Mouse (Mus musculus) forebrain, postnatal 0 days (tissue): ENCODE data around the gene Apol7b. TPM values are rescaled to one million over a fixed set of nuclear protein-coding genes. Genes with fewer than 3 reads are reported as not detected.
A peak's percentile ranks its signal among the peaks of the same experiment; 100 is the strongest.
"Not testable (repeated sequence)": the region's sequence is repeated elsewhere in the genome, so short reads cannot be mapped to it uniquely, and the experiment has no call there.

ENCODE experiments used
- ATAC-seq: fragments of 200-750 bp; cut with Nextera tagmentation; 2 replicates; pipeline ENCODE4 v1.8.0; 2017; ENCODE audit warnings: mild to moderate bottlenecking, moderate library complexity
- DNase-seq: peaks from one replicate; pipeline ENCODE4 v3.0.0-alpha.2; 2015
- H3K27ac ChIP-seq: fragments of 300-500 bp; sonication (generic); 2 replicates; pipeline ENCODE4 v1.5.1; 2014; ENCODE audit warnings: low read depth, mild to moderate bottlenecking, antibody characterized with exemption, low read length, moderate library complexity, mixed read lengths
- H3K27me3 ChIP-seq: fragments of 300-500 bp; sonication (generic); 2 replicates; pipeline ENCODE4 v1.6.1; 2014; ENCODE audit warnings: mild to moderate bottlenecking, low read length, mixed read lengths; ENCODE audit not compliant: insufficient read depth
- H3K36me3 ChIP-seq: fragments of 300-500 bp; sonication (generic); 2 replicates; pipeline ENCODE4 v1.6.1; 2014; ENCODE audit warnings: mild to moderate bottlenecking, moderate library complexity; ENCODE audit not compliant: insufficient read depth
- H3K4me1 ChIP-seq: fragments of 300-500 bp; sonication (generic); 2 replicates; pipeline ENCODE4 v1.6.1; 2014; ENCODE audit warnings: antibody characterized with exemption; ENCODE audit not compliant: insufficient read depth
- H3K4me2 ChIP-seq: fragments of 300-500 bp; sonication (generic); 2 replicates; pipeline ENCODE4 v1.6.1; 2014; ENCODE audit warnings: low read depth, mild to moderate bottlenecking, moderate library complexity
- H3K4me3 ChIP-seq: fragments of 300-500 bp; sonication (generic); 2 replicates; pipeline ENCODE4 v1.5.1; 2014; ENCODE audit warnings: low read depth, low read length, mixed read lengths
- H3K9ac ChIP-seq: fragments of 300-500 bp; sonication (generic); 2 replicates; pipeline ENCODE4 v1.6.1; 2014; ENCODE audit warnings: mild to moderate bottlenecking
- H3K9me3 ChIP-seq: fragments of 300-500 bp; sonication (generic); 2 replicates; pipeline ENCODE4 v1.6.1; 2016; ENCODE audit warnings: low read length
- CTCF ChIP-seq: sonication (generic); IDR thresholded peaks from 2 replicates; pipeline ENCODE4 v1.5.1; 2016; ENCODE audit warnings: antibody characterized with exemption, control low read depth, low read depth
- WGBS: fragments of 180-500 bp; shearing (Covaris S2); extraction: QIAGEN DNeasy Blood & Tissue Kit; methylation state at CpG from one replicate; pipeline ENCODE4 v1.1.7; 2014; 5-methylcytosine and 5-hydroxymethylcytosine counted together
- polyA plus RNA-seq: library from polyadenylated mRNA; unstranded; fragments of >200 nt; fragmentation: Nextera tagmentation; extraction: Ambion mirVana; gene quantifications from 2 replicates; pipeline ENCODE4 v1.2.1, GENCODE M21; 2015
- total RNA-seq: library from RNA; depleted of rRNA; stranded (reverse); fragments of >200 nt; gene quantifications from 2 replicates; pipeline ENCODE4 v1.2.3, GENCODE M21; 2014

Apol7b gene
- total and polyA plus RNA-seq, 2 experiments from 2014 or later: 0.13 TPM; not detected in 1

- DNase-seq, H3K4me3 ChIP-seq, H3K27ac ChIP-seq, H3K9ac ChIP-seq, H3K27me3 ChIP-seq, ATAC-seq, H3K9me3 ChIP-seq, H3K4me1 ChIP-seq, H3K4me2 ChIP-seq, H3K36me3 ChIP-seq: not testable (repeated sequence)
- WGBS: 78% methylated on average over 3 of the region's 7 CpGs
Measured at GRCm38 (mm10) chr15:77422925-77423324, 24.4 kb downstream of the Apol7b start.

GRCm38 (mm10) chr15:77419657-77420056 lies 27.6 kb downstream of the Apol7b start:
- not testable (repeated sequence) for H3K4me1 ChIP-seq, H3K4me2 ChIP-seq, H3K4me3 ChIP-seq, DNase-seq, H3K27ac ChIP-seq, H3K9ac ChIP-seq, H3K27me3 ChIP-seq, ATAC-seq, H3K9me3 ChIP-seq, H3K36me3 ChIP-seq
- WGBS: no CpG with 5 or more reads among the region's 3 CpGs

- H3K36me3 ChIP-seq, H3K9me3 ChIP-seq, H3K27me3 ChIP-seq, H3K4me1 ChIP-seq, H3K4me2 ChIP-seq, DNase-seq, H3K27ac ChIP-seq, H3K9ac ChIP-seq, H3K4me3 ChIP-seq: not testable (repeated sequence)
- peak; percentile 77 for ATAC-seq
- 33% methylated on average over 2 of the region's 10 CpGs for WGBS
Measured at GRCm38 (mm10) chr15:77416655-77417333, 30.5 kb downstream of the Apol7b start.

GRCm38 (mm10) chr15:77415653-77416052 lies 31.6 kb downstream of the Apol7b start:
- H3K27ac ChIP-seq, H3K4me2 ChIP-seq, H3K27me3 ChIP-seq, H3K9me3 ChIP-seq, H3K36me3 ChIP-seq, DNase-seq, H3K4me1 ChIP-seq, H3K9ac ChIP-seq, H3K4me3 ChIP-seq, ATAC-seq: not testable (repeated sequence)
- WGBS: 78% methylated on average over 2 of the region's 2 CpGs

- not testable (repeated sequence) for H3K27me3 ChIP-seq, H3K36me3 ChIP-seq, H3K4me1 ChIP-seq, H3K27ac ChIP-seq, H3K9me3 ChIP-seq, DNase-seq, H3K4me2 ChIP-seq, ATAC-seq, H3K9ac ChIP-seq, H3K4me3 ChIP-seq
- peak; percentile 47 for TF ChIP-seq CTCF
- WGBS: 31% methylated on average over 4 of the region's 4 CpGs
Measured at GRCm38 (mm10) chr15:77412695-77413094, 34.6 kb downstream of the Apol7b start.

- H3K4me2 ChIP-seq, ATAC-seq, H3K36me3 ChIP-seq, H3K4me3 ChIP-seq, DNase-seq, H3K27me3 ChIP-seq, H3K9me3 ChIP-seq, H3K9ac ChIP-seq, H3K4me1 ChIP-seq, H3K27ac ChIP-seq: not testable (repeated sequence)
- 75% methylated on average over 1 of the region's 4 CpGs for WGBS
Measured at GRCm38 (mm10) chr15:77411035-77411434, 36.3 kb downstream of the Apol7b start, which contains the start of gene Apol9a. Apol9a (minus strand) TSS chr15:77411135.

- H3K4me1 ChIP-seq, DNase-seq, H3K9me3 ChIP-seq, ATAC-seq, H3K9ac ChIP-seq, H3K36me3 ChIP-seq, H3K4me3 ChIP-seq, H3K4me2 ChIP-seq, H3K27me3 ChIP-seq, H3K27ac ChIP-seq: not testable (repeated sequence)
- WGBS: 67% methylated on average over 10 of the region's 10 CpGs
Measured at GRCm38 (mm10) chr15:77406370-77406769, 40.9 kb downstream of the Apol7b start.

GRCm38 (mm10) chr15:77399027-77399426 lies 48.3 kb downstream of the Apol7b start, which contains the start of gene Apol7a:
Apol7a (minus strand) TSS chr15:77399110.
- peak; percentile 20 for DNase-seq

GRCm38 (mm10) chr15:77397450-77398132 lies 49.7 kb downstream of the Apol7b start:
- not testable (repeated sequence) for H3K4me1 ChIP-seq, ATAC-seq, H3K4me2 ChIP-seq, H3K4me3 ChIP-seq, H3K27me3 ChIP-seq, DNase-seq, H3K36me3 ChIP-seq, H3K27ac ChIP-seq, H3K9ac ChIP-seq, H3K9me3 ChIP-seq
- WGBS: 75% methylated on average over 11 of the region's 11 CpGs

More at GRCm38 (mm10) chr15:77399027-77399426, 48.3 kb downstream of the Apol7b start, which contains the start of gene Apol7a:
- not testable (repeated sequence) for H3K9ac ChIP-seq, ATAC-seq, H3K9me3 ChIP-seq, H3K36me3 ChIP-seq, H3K27ac ChIP-seq, H3K4me1 ChIP-seq, H3K27me3 ChIP-seq, H3K4me2 ChIP-seq, H3K4me3 ChIP-seq
- 59% methylated on average over 9 of the region's 9 CpGs for WGBS
- TF ChIP-seq CTCF: peak; percentile 48

GRCm38 (mm10) chr15:77393832-77394231 lies 53.5 kb downstream of the Apol7b start:
- H3K9me3 ChIP-seq, H3K4me2 ChIP-seq, H3K4me3 ChIP-seq, H3K27me3 ChIP-seq, ATAC-seq, H3K9ac ChIP-seq, DNase-seq, H3K27ac ChIP-seq, H3K36me3 ChIP-seq, H3K4me1 ChIP-seq: not testable (repeated sequence)
- WGBS: 59% methylated on average over 3 of the region's 3 CpGs
